Mouse (Mus musculus): ENCODE data around the gene Gm10961.
A peak's percentile ranks its signal among the peaks of the same experiment; 100 is the strongest.

Gm10961 gene

GRCm38 (mm10) chr3:107630682-107631522 lies at the start of gene Gm10961:
Gene Gm10961 (plus strand): TSS chr3:107631322.
- no peak for DNase-seq (ENCODE audit: low spot score in 2 of 2)

GRCm38 (mm10) chr3:107582130-107582874 lies 48.8 kb upstream of the Gm10961 start:
- DNase-seq (ENCODE audit: low spot score in 2 of 2), result no peak

- no peak for DNase-seq (ENCODE audit: low spot score in 2 of 2)
Observed at GRCm38 (mm10) chr3:107582875-107583767, 48.0 kb upstream of the Gm10961 start.

- no peak for DNase-seq (ENCODE audit: low spot score in 2 of 2)
Observed at GRCm38 (mm10) chr3:107583893-107584292, 47.2 kb upstream of the Gm10961 start.

GRCm38 (mm10) chr3:107586504-107586903 lies 44.6 kb upstream of the Gm10961 start:
- no peak for DNase-seq (ENCODE audit: low spot score in 2 of 2)

- DNase-seq (ENCODE audit: low spot score in 2 of 2), result no peak
Observed at GRCm38 (mm10) chr3:107591612-107592011, 39.5 kb upstream of the Gm10961 start.

GRCm38 (mm10) chr3:107593632-107594031 lies 37.5 kb upstream of the Gm10961 start:
- no peak for DNase-seq (ENCODE audit: low spot score in 2 of 2)

- no peak for DNase-seq (ENCODE audit: low spot score in 2 of 2)
Observed at GRCm38 (mm10) chr3:107594662-107595263, 36.4 kb upstream of the Gm10961 start, which contains the start of gene Alx3. Gene Alx3 (plus strand): TSS chr3:107595031.

GRCm38 (mm10) chr3:107595264-107595937 lies 35.7 kb upstream of the Gm10961 start:
- no peak for DNase-seq (ENCODE audit: low spot score in 2 of 2)

- DNase-seq (ENCODE audit: low spot score in 2 of 2), result no peak
Observed at GRCm38 (mm10) chr3:107595938-107596461, 35.1 kb upstream of the Gm10961 start.

GRCm38 (mm10) chr3:107596559-107596958 lies 34.6 kb upstream of the Gm10961 start:
- no peak for DNase-seq (ENCODE audit: low spot score in 2 of 2)

GRCm38 (mm10) chr3:107597134-107597533 lies 34.0 kb upstream of the Gm10961 start:
- DNase-seq (ENCODE audit: low spot score in 2 of 2), result no peak

- DNase-seq (ENCODE audit: low spot score in 2 of 2), result no peak
Observed at GRCm38 (mm10) chr3:107597586-107598389, 33.3 kb upstream of the Gm10961 start.

GRCm38 (mm10) chr3:107600127-107600526 lies 31.0 kb upstream of the Gm10961 start:
- no peak for DNase-seq (ENCODE audit: low spot score in 2 of 2)

- peak; percentile 44 to 84 for DNase-seq (ENCODE audit: low spot score in 2 of 2)
Observed at GRCm38 (mm10) chr3:107605304-107605703, 25.8 kb upstream of the Gm10961 start.

- DNase-seq (ENCODE audit: low spot score in 2 of 2), result no peak
Observed at GRCm38 (mm10) chr3:107607221-107607620, 23.9 kb upstream of the Gm10961 start.

GRCm38 (mm10) chr3:107608808-107609207 lies 22.3 kb upstream of the Gm10961 start:
- no peak for DNase-seq (ENCODE audit: low spot score in 2 of 2)

GRCm38 (mm10) chr3:107609376-107609775 lies 21.7 kb upstream of the Gm10961 start:
- DNase-seq (ENCODE audit: low spot score in 2 of 2), result no peak

GRCm38 (mm10) chr3:107611394-107611793 lies 19.7 kb upstream of the Gm10961 start:
- no peak for DNase-seq (ENCODE audit: low spot score in 2 of 2)

Data from spleen, postnatal 4 days (tissue).